Mouse (Mus musculus) brain, embryonic 14.5 days (tissue): ENCODE measurements around the gene Mapk1ip1l.

Experiments
- CTCF ChIP-seq: fragments of 200-500 bp; IDR thresholded peaks from 2 replicates; pipeline ENCODE4 v1.5.1; 2012; ENCODE audit warnings: inconsistent platforms, mild to moderate bottlenecking, moderate library complexity, borderline replicate concordance; ENCODE audit not compliant: insufficient read depth, insufficient read length; ENCODE audit errors: extremely low read depth
- POLR2A ChIP-seq: fragments of 200-500 bp; IDR thresholded peaks from 2 replicates; pipeline ENCODE4 v1.6.1; 2012; ENCODE audit warnings: mild to moderate bottlenecking, inconsistent platforms, borderline replicate concordance; ENCODE audit not compliant: poor library complexity, insufficient read depth, insufficient read length, severe bottlenecking; ENCODE audit errors: extremely low read depth

DNA sequence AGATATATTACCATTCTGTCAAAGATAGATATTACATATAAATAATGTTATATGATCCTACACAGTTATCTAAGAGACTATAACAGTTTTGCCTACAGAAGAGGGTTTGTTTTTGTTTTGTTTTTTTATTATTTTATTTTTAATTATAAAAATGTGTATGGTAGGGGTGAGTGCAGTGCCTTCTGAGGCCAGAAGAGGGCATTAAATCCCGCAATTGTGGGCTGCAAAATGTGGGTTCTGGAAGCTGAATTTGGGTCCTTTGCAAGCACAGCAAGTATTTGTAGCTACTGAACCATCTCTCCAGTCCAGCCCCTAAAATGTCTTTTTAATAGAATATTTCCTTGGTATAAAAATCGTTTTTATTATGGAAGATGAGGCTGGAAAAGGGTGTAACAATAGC is 19.0 kb upstream of the Mapk1ip1l start:
- TF ChIP-seq POLR2A, result no peak
- peak; percentile 24; the same call in 1 of the 2 replicates for TF ChIP-seq CTCF
